Mouse (Mus musculus): ENCODE data around the gene Cyb561d1.

The Cyb561d1 gene

DNA sequence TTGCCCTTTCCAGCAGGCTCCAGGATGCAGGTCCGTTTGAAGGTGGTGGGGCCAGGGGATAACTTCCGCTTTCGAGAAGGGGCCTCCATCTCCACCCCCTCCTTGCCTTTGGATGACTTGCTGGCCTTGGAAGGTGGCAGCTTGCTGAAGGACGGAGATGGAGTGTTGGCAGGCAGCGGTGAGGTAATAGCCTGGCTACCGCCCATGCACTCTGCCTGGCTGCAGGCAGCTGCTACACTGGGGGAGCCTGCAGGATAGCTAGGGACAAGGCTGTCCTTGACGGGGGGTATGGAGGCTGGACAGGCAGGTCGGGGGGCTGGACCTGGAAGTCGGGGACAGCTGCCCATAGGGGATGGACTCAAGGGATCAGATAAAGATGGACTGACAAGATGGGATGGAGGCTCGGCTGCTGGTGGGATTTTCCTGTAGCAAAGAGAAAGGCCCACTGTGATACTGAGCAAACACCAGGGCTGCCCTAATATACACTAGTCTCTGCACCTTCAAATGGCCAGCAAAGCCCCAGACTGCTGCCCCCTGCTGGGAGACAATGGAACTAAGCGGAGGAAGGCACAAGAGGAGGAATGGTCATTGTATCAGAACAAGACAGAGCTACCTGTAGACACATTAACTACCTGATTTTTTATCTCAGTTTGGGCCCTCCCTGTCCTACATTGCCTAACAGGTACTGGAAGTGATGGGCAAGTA, 2.8 kb upstream of the Cyb561d1 start:
- DNase-seq = peak; percentile 91

- no peak for DNase-seq
Observed at GRCm38 (mm10) chr3:108203212-108203611, 2.2 kb upstream of the Cyb561d1 start.

DNA sequence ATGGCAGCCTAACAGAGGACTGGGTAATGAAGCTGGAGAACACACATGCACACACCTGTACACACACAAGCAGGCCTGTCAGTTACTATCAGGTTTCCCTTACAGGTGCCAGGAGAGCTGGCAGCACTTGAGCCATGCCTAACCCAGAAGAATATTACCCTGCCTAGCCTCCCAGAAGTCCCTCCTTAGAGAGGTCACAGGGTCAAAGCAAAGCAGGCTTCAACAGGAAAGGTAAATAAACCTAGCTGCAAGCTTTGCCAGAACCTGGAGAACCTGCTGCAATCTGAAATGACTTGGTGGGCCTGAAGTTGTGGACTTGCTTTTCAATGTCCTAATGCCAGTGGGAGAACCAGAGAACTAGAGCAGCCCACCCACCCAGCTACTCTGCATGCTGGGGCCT, 1.5 kb upstream of the Cyb561d1 start:
- DNase-seq = no peak

DNA sequence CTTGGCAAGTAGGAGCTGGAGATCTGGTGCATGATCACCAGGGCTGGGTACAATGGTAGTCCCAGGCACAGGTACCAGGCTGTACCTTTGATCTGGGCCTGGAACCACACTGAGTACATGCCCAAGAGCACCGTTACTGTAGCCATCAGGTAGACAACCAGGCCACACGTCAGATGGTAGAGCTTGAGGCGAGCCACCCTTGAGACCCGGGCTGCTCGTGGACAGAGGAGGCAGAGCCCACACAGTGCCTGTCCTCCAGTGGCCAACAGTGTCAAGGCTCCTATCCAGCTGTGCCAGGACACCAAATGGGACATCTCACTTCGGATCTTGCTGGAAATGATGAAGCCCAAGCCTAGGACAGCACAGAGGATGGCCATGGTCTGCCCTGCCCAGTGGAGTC, 1.8 kb downstream of the Cyb561d1 start:
- DNase-seq = no peak

DNA sequence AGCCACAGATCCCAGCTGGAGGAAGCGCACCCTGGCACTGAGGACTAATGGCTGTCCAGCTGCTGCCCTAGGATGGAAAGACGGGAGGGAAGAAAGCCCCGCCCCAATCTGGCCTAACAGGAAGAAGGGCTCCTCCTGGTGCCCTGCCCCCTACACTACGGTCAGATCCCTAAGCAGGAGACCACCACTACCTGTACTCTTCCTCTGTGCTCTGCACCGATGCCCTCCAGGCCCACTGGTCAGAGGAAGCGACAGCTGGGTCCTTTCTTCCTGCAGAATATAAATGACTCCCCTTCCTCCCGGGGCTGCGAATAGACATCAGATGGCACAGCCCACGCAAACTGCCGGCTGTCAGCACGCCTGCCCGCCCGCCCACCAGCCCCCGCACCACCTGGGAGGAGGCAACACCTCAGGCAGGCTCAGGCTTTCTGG, 3.9 kb downstream of the Cyb561d1 start:
- peak; percentile 73 for DNase-seq

- DNase-seq = no peak
Observed at GRCm38 (mm10) chr3:108195941-108196590, 4.9 kb downstream of the Cyb561d1 start.

DNA sequence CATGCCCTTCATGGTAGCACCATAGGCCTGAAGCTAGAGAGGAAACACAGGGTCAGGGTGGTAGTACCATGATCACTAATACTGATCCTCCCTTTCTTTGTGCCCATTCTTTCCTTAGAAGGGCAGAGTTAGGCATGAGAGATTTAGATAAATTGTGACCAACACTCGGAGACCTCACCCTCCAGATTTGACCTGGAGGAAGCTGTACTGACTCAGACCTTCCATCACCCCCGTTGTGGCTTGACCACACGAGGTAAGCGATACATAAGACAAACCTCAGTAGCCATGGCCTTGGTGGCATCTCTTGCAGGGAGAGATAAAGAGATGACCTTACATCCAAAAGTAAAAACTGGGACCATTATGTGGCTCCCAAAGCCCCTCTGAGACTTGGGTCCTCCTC, 5.7 kb downstream of the Cyb561d1 start:
- no peak for DNase-seq

- DNase-seq = no peak
Observed at GRCm38 (mm10) chr3:108193686-108194085, 7.3 kb downstream of the Cyb561d1 start.

DNA sequence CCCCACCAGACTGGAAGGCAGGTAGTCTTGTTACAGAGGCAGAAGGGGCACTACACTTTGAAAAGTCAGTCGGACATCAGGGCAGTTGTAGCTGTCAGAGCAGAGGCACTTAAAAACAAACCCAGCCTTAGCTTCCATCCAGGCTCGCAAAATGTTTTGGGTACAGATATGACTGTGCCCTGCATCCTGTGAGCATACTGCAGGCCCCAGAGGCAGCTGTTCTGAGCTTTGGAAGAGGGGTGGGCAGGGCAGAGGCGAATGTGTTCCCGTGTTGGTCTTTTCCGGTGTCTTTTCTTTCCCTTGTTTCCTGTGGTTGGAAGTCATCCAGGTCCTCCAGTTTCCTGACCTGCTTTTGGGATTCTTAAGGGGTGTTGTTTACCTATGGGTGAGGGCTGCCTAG, 11.1 kb downstream of the Cyb561d1 start:
- DNase-seq = no peak

DNA sequence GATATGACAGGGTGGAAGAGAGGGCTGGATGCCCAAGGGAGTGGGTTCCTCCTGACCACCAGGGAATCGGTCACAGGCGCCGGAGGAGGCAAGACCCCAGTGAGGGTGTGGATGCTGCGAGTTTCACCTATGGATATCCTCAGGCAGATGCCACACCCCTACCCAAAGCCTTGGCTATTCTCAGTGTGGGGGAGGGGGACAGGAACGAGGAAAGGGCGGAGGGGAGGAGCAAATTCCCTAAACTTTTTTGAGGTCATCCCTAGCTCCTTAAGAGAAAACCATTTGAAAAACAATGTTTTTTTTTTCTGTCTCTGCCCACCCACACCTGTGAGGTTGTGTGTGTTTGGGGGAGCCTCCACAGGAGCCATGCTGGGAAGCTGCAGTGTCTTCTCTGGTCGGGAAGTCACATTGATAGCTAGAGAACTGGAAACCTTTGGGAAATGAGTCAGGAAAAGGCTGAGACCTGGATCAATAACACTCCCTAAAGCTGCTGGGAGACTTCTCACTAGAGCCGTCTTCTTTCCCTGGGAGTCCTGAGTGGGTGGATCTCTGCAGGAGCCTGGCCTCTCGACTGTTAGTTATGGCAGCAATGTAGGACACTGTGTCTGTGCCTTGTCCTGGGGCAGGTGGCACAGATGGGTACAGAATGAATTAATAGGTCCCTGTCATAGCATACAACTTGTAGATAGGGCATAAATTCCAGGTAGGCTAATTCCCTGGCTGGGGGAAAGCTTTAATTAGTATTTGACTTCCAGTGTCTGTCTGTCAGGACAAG, 12.1 kb downstream of the Cyb561d1 start:
- DNase-seq = no peak

GRCm38 (mm10) chr3:108187111-108187795, 13.8 kb downstream of the Cyb561d1 start:
- DNase-seq = no peak

DNA sequence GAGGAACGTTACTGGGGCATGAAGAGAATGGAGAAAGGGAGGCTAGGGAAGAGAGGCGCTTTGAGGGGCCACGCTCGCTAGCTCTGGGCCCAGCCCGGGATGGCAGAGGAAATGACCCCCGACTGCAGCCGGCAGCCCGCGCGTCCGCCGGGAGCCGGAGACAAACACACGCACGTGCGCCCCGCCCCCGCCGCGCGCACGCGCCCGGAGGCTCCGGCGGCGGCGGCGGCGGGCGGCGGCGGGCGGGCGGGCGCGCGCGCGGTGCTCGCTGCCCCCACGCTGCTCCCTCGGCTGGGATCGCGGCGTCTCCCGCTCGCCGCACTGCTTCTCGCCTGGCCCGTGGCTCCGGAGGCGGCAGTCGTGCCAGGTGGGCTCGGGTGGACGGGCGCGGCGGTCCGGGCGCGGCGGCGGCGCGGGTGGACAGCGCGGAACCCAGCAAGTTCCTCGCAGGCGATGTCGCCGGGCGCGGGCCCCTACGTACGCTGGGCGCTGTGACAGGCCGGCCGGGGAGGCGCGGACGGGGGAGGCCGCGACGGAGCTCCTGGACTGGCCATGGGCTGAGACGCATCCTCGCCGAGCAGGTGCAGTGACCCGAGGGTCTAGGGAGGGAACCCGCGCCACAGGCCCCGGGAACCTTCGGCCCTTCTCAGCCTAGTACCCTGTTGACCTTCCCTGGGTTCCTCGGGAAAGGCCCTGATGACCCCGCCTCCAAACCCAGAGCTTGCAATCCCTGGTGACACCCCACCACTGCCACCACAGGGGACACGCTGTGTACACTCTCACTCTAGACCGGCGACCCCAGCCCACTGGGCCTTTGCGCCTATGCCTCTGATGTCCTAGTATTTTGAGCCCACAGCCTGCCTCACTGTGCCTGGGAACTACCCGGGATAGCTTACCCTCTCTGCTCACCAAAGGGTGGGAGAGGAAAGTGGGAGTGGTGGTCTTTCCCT, 14.6 kb downstream of the Cyb561d1 start, which contains the start of gene Amigo1:
Gene Amigo1 (plus strand): TSS at position 238 of the 950 bp plus-strand sequence.
- peak; percentile 79 for DNase-seq

GRCm38 (mm10) chr3:108185460-108186097, 15.4 kb downstream of the Cyb561d1 start:
- DNase-seq = no peak

GRCm38 (mm10) chr3:108184742-108185141, 16.3 kb downstream of the Cyb561d1 start:
- no peak for DNase-seq

- DNase-seq = no peak
Observed at GRCm38 (mm10) chr3:108180514-108180913, 20.5 kb downstream of the Cyb561d1 start.

DNA sequence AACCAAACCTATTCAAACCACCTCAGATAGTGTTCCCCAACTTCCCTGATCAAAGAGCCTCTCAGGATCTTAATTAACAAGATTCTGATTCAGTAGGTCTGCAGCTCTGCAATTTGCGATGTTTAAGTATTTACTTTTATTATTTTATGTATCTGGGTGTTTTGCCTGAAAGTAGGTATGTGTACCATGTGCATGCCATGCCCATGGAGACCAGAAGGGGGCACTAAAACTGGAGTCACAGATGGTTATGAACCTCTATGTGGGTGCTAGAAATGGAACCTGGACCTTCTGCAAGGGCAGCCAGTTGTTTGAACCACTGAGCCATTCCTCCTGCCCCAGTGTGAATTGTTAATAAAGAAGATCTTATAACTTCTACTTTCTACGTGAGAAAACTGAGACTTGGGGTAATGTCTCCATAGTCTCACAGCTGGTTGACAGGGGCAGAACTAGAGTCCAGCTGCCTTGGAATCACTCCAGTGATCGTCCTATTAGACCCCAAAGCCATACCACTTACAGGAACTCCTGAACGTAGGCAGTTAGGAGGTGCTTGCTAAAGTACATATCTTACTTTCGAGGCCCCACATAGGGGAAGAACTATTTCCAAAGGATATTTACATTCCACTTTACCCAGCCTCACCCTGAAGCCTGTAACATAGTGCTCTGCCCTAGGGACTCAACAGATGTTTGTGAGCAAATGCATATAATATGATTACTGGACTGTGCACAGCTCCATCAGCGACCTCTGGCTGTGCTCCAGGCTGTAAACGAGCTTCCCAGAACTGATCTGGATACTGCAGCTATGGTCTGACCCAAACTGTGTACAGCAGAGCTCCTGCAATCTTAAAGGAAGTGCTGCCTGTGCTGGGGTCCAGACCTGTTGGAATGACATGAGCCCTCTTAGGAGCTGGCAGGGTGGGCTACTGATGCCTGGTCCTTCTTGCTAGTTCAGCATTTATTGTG, 22.0 kb downstream of the Cyb561d1 start:
- peak; percentile 77 for DNase-seq

DNA sequence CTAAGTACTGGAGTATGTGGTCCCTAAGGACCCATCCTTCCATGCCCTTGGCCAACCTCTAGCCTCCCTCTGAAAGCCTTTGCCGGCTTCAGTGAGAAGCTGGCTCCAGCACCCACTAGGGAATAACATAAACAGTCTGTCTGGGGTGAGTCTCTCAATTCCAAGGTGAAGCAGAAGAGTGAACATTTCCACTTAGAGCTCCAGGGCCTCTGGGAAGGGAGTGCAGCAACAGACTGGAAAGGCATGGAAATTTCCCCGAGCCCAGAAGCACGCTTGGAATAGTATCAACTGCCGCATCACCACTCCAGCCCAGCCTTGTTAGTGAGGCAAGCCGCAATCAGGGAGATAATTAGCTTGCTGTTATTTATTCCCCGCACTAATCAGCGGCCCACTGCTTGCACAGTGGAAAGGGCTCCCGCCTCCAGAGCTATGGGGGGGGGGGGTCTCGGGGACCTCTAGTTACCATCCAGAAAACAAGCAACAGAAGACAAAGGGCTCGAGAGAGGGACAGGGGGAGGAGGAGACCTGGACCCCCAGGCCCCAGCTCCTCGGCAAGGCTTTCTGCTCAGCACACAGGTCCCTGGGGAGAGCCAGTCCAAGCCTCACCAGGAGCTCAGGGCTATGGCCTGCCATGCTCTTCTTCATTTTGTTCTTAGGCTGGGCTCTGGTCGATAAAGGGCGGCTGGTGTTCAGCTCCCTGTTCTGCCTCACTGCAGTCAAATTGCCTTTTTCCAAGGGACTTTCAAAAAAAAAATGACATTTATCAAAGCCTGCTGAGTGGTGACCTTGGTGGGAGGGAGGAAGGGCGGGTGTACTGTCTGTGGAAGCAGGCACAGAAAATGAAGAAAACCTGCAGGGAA, 26.1 kb downstream of the Cyb561d1 start:
- DNase-seq = peak; percentile 74

DNA sequence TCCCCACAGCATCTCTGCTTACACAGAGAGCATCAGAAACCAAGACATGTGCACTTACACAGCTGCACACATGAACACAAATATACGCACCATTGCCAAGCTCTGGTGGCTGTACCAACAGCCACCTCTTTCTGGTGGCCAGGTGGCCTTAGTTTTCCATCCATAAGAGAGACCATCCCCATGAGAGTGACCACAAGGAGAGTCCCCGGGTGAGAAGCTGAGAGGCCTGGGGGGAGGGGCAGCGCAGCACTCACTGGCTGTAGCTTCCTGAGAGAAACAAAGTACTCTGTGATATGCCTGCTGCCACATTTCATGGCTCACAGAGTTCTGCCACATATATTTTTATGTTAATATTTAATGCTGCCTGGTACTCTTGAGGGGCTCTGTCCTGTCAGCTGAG, 31.8 kb downstream of the Cyb561d1 start:
- no peak for DNase-seq

DNA sequence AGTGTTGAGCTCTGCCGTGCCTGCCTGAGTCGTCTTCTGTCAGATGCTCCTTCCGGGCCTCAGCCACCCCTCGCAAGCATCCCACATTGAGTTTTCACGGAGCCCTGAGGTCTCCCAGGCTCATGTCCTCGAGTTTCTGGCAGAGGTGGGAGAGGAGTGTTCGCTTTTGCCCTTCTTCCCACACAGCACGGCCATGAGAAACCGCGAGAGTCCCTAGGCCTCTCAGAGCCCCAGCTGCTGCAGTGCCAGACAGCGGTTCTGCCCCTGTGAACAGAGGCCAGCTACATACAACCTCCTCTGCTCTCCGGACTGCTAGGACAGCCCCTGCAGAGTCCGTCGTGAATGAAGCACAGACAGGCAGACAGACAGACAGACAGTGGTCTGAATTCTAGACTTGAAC, 33.5 kb downstream of the Cyb561d1 start:
- DNase-seq = peak; percentile 30
